Mouse (Mus musculus) urinary bladder, postnatal 4 days (tissue): ENCODE data around the gene Rint1.
"Not testable (repeated sequence)": the region's sequence is repeated elsewhere in the genome, so short reads cannot be mapped to it uniquely, and the experiment has no call there.

ENCODE experiments used
- DNase-seq, 2 experiments: peaks; one replicate each; pipeline ENCODE4 v3.0.0; 2021 to 2022; ENCODE audit warnings: low spot score in 2 of 2

The Rint1 gene

GRCm38 (mm10) chr5:23826321-23827004, 39.0 kb downstream of the Rint1 start:
- peak; percentile 41 to 69 for DNase-seq

DNA sequence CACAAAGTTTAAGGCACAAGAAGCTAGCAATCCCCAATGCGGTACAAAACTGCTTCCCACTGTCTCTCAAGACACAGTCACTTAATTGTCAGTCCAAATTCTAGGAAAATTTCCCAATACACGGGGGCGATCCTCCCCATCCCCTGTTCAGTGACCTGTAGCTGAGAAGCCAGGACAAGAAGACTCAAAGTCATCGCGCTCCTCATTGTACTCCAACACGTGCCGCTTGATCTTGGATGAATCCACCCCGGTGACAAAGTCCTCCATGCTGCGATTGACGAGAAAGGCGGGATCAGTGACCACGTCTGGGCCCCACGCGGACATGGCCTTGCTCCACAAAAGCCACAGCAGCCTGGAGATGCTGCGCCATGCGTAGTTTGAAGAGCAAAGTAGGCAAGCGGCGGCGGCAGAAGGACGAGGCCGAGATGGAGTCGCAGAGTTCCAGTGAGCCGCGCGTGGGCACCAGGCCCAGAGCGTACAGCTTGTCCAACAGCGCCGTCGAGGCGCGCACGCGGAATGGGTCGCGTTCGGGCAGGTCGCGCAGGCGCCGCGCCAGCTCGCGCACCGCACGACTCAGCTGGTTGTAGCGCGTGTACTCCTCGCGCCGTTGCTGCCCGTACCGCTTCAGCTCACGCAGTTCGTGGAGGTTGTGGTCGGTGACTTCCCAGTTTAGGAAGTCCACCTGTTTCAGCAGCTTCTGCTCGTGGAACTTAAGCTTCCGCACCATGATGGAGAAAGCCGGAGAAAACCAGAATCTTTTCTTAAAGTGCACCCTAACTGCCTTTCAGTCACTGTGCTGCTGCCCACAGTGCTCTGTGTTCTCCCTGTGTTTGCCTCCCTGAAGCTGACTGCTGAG, 43.6 kb downstream of the Rint1 start:
- DNase-seq, result peak in 1 of 2 experiments; percentile 24

DNA sequence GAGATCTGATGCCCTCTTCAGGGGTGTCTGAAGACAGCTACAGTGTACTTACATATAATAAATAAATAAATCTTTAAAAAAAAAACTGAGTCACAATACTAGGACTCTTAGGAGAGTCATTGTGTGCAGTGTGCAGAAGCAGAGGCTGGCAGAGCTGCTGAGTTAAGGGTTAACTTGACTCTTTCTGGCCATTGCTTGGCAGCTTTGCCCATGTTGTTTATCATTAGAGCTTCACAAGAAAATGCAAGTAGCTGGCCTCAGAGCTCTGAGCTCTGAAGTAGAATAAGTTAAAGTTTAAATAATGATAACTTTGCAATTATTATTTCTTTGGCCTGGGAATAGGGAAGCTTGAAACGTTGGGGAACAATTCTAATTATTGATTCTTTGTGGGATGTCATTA, 48.2 kb downstream of the Rint1 start:
- not testable (repeated sequence) for DNase-seq

- no peak for DNase-seq
Observed at GRCm38 (mm10) chr5:23838158-23838557, 50.6 kb downstream of the Rint1 start.

- peak; percentile 97 to 98 for DNase-seq
Observed at GRCm38 (mm10) chr5:23843674-23844530, 56.4 kb downstream of the Rint1 start, which contains the start of gene Tomm7. Gene Tomm7 (minus strand): TSS chr5:23844161.

DNA sequence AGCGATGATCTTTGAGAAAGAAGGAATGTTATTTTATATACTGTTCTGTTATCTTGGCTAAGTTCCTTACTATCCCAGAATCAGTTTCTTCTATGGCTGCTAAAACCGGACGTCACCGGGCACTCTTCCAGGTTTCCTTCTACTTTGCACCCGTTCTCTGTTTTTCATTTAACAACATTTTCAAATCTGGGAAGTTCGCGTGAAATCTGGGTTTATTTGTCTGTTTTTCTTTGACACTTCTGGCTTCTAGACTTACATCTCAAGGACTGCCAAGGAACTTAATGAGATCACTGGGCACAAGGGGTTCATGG, 57.0 kb downstream of the Rint1 start:
- DNase-seq, result no peak

DNA sequence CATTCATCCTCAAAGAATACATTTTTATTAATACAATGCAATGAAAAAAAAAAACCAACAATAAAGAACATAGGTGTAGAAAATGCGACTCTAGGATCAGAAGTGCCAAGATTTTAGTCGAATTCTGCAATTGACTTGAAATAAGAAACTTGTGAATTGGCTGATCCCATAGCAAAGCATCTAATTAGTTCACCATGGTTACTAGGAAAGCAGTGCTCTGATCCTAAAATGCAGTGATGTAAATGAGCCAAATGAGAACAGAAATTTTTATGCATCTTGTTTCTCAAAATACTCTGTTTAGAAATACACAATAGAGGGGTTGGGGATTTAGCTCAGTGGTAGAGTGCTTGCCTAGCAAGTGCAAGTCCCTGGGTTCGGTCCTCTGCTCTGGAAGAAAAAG, 57.6 kb downstream of the Rint1 start:
- DNase-seq, result no peak

GRCm38 (mm10) chr5:23850345-23851159, 63.0 kb downstream of the Rint1 start:
- DNase-seq, result peak; percentile 87 to 94

GRCm38 (mm10) chr5:23851160-23851555, 63.6 kb downstream of the Rint1 start:
- DNase-seq, result not testable (repeated sequence)

- not testable (repeated sequence) for DNase-seq
Observed at GRCm38 (mm10) chr5:23852916-23853315, 65.4 kb downstream of the Rint1 start.

GRCm38 (mm10) chr5:23855484-23855883, 68.0 kb downstream of the Rint1 start:
- DNase-seq, result no peak

DNA sequence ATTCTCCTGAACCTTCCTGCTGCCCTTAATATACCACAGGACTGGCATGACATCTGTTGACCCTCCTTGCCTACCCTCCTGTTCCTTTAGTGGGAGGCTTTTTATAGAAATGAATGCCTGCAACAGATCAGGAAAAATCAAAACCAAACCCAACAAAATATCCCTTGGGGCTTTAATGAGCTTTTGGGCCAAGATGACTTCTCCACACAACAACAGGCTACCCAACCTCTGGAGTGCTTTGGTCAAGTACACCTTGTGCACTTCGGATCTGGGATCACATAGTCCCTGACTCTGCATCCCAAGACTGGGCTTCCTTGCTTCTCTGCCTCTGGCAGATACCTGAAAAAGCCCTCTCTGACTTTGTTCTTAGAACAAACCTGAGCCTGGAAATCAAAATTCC, 68.7 kb downstream of the Rint1 start:
- no peak for DNase-seq

- no peak for DNase-seq
Observed at GRCm38 (mm10) chr5:23857189-23857588, 69.7 kb downstream of the Rint1 start.

GRCm38 (mm10) chr5:23858001-23858400, 70.5 kb downstream of the Rint1 start:
- DNase-seq, result no peak

DNA sequence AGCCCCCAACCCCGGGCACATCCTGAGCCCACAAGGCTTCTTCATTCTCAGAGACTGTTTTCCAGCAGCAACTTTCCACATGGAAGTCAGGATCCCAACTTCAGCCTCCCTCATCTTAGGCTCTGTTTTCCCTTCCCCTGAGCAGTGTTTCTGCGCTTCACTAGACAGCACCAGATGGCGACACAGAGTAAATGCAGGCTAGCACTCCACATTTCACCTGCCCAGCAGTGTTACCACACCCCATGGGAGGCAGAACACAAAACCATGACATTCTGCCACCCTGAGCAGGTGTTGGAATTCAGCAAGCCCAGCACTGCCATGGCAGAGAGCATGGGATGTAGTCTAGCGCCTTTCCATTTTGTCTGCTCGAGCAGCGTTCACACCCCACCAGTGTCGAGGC, 71.1 kb downstream of the Rint1 start:
- no peak for DNase-seq

DNA sequence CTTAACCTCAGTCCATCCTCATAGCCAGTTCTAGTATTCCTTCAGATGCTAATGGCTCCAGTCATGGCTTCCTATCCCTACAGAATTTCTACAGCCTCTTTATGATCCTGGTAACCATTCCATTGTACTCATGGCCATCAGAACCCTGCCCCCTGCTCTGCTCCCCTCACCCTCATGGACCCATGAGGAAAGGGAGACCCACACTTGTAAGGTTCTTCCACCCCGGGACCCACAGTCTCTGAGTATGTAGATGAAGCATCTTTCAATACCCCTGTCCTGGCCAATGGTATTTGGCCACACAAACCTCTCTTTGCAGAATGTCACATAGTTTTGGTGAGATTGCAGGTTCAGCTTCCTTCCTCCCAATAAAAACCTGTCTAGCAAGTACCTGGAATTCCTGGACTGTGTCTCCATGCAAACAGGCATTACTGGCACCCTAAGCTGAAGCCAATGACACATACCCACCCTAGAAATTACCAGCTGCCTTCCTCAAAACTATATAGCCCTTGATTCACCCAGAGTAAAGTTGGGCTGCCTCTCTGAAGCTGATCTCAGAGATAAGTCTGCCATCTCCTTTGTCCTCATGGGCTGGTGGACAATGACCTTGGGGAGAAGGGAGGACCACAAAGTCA, 71.7 kb downstream of the Rint1 start:
- DNase-seq, result no peak

- DNase-seq, result no peak
Observed at GRCm38 (mm10) chr5:23859896-23860295, 72.4 kb downstream of the Rint1 start.

DNA sequence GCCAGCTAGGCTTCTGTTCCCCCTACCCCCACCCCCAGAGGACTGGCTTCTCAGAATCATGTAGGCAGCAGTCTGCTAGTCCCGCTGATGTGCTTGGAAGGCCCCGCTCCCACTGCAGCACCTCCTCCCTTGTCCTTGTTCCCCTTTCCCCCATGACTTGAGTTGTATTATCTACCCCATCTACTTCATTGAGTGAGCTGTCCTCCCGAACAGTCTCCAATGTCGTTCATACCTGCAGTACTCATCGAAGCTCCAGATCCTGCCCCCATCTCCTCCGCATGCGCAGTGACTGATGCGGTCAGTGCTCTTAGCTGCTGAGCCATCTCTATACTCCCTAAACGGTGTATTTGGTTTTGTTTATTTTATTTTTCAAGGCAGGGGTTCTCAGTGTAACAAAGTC, 74.2 kb downstream of the Rint1 start:
- no peak for DNase-seq

DNA sequence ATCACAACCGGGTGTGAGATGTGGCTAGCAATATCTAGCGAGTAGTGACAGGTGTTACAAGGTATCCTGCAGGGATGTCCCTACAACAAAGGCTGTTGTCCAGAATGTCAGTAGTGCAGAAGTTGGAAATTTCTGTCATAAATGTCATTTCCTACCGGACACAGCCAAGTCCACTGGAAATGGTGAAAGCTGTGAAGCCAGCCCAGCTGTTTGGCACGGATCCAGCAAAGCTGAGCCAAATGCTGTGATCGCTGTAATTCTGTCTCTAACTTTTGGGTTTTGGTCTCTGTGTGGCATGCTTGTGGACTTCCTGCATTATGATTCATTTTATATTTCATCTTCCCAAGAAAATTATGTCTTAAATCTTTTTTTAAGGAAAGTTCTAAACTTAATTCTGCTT, 74.8 kb downstream of the Rint1 start:
- DNase-seq, result peak; percentile 48 to 76

GRCm38 (mm10) chr5:23863166-23864053, 75.9 kb downstream of the Rint1 start:
- no peak for DNase-seq
